Mouse (Mus musculus) heart, postnatal 0 days (tissue): ENCODE data around the gene Spta1. TPM values are rescaled to one million over a fixed set of nuclear protein-coding genes. Genes with fewer than 3 reads are reported as not detected.
A peak's percentile ranks its signal among the peaks of the same experiment; 100 is the strongest.

Experiments
- ATAC-seq: fragments of 200-750 bp; cut with Nextera tagmentation; 2 replicates; pipeline ENCODE4 v1.8.0; 2017; ENCODE audit warnings: low read depth, moderate number of reproducible peaks, moderate library complexity; ENCODE audit not compliant: insufficient read depth
- DNase-seq: peaks from one replicate; pipeline ENCODE4 v3.0.0-alpha.2; 2016; ENCODE audit warnings: low spot score
- H3K27ac ChIP-seq: fragments of 300-500 bp; sonication (generic); 2 replicates; pipeline ENCODE4 v1.5.1; 2014; ENCODE audit warnings: low read depth, mild to moderate bottlenecking
- H3K27me3 ChIP-seq: fragments of 300-500 bp; sonication (generic); 2 replicates; pipeline ENCODE4 v1.6.1; 2014; ENCODE audit warnings: low read length, mixed read lengths; ENCODE audit not compliant: control insufficient read depth, insufficient read depth
- H3K36me3 ChIP-seq: fragments of 300-500 bp; sonication (generic); replicated peaks from 2 replicates; pipeline ENCODE4 v1.6.1; 2014; ENCODE audit warnings: low read length, mixed read lengths; ENCODE audit not compliant: control insufficient read depth, insufficient read depth
- H3K4me1 ChIP-seq: fragments of 300-500 bp; sonication (generic); 2 replicates; pipeline ENCODE4 v1.6.1; 2014; ENCODE audit warnings: antibody characterized with exemption; ENCODE audit not compliant: control insufficient read depth, insufficient read depth
- H3K4me2 ChIP-seq: fragments of 300-500 bp; sonication (generic); 2 replicates; pipeline ENCODE4 v1.6.1; 2014; ENCODE audit warnings: low read depth, mild to moderate bottlenecking, low read length, moderate library complexity
- H3K4me3 ChIP-seq: fragments of 300-500 bp; sonication (generic); 2 replicates; pipeline ENCODE4 v1.5.1; 2014; ENCODE audit warnings: low read depth, low read length
- H3K9ac ChIP-seq: fragments of 300-500 bp; sonication (generic); replicated peaks from 2 replicates; pipeline ENCODE4 v1.6.1; 2014; ENCODE audit warnings: low read depth, low read length, mixed read lengths
- H3K9me3 ChIP-seq: fragments of 300-500 bp; sonication (generic); replicated peaks from 2 replicates; pipeline ENCODE4 v1.6.1; 2016; ENCODE audit warnings: low read length; ENCODE audit not compliant: control insufficient read depth
- CTCF ChIP-seq: IDR thresholded peaks from 2 replicates; pipeline ENCODE4 v1.5.1; 2016; ENCODE audit warnings: antibody characterized with exemption, control low read depth, low read depth
- EP300 ChIP-seq: IDR thresholded peaks from 2 replicates; pipeline ENCODE4 v1.6.1; 2016; ENCODE audit warnings: antibody characterized with exemption, low read depth
- WGBS: fragments of 180-500 bp; shearing (Covaris S2); extraction: QIAGEN DNeasy Blood & Tissue Kit; methylation state at CpG from one replicate; pipeline ENCODE4 v1.1.7; 2014; 5-methylcytosine and 5-hydroxymethylcytosine counted together
- polyA plus RNA-seq: library from polyadenylated mRNA; unstranded; fragments of >200 nt; fragmentation: Nextera tagmentation; extraction: Ambion mirVana; gene quantifications from 2 replicates; pipeline ENCODE4 v1.2.1, GENCODE M21; 2015
- total RNA-seq: library from RNA; depleted of rRNA; stranded (reverse); fragments of >200 nt; gene quantifications from 2 replicates; pipeline ENCODE4 v1.2.3, GENCODE M21; 2014; ENCODE audit warnings: low replicate concordance

Spta1 gene
- total and polyA plus RNA-seq, 2 experiments from 2014 or later, result 1.5 to 1.9 TPM

GRCm38 (mm10) chr1:174239916-174240315 lies 67.3 kb downstream of the Spta1 start:
- DNase-seq (peak; percentile 51), ATAC-seq (peak; percentile 66)
- Histone ChIP-seq H3K9me3 (no peaks in the 10 kb centered on the region), H3K36me3 (no peaks in the 10 kb centered on the region), H3K9ac (no peak overlapping the region), H3K4me2 (peak overlapping the region; percentile 33), H3K27ac (peak overlapping the region; percentile 83), H3K4me3 (no peak overlapping the region), H3K4me1 (no peaks in the 10 kb centered on the region), H3K27me3 (no peaks in the 10 kb centered on the region)
- no peak for TF ChIP-seq EP300
- no peak for TF ChIP-seq CTCF
- WGBS, result 25% methylated on average over 4 of the region's 4 CpGs

GRCm38 (mm10) chr1:174244621-174245020 lies 72.0 kb downstream of the Spta1 start:
- no peaks in the 10 kb centered on the region for H3K4me1 ChIP-seq
- no peaks in the 10 kb centered on the region for H3K27me3 ChIP-seq
- H3K4me3 ChIP-seq, result no peak overlapping the region
- H3K27ac ChIP-seq, result no peak overlapping the region
- DNase-seq (no peak), ATAC-seq (no peak)
- no peaks in the 10 kb centered on the region for H3K9me3 ChIP-seq
- 94% methylated on average over 2 of the region's 2 CpGs for WGBS
- H3K36me3 ChIP-seq, result peaks cover 9% of the 10 kb centered on the region; the same call in 1 of the 2 replicates
- H3K4me2 ChIP-seq, result no peak overlapping the region
- TF ChIP-seq EP300, result no peak
- TF ChIP-seq CTCF, result no peak
- no peak overlapping the region for H3K9ac ChIP-seq

- Histone ChIP-seq H3K9me3 (no peaks in the 10 kb centered on the region), H3K27ac (no peak overlapping the region), H3K36me3 (peaks cover 9% of the 10 kb centered on the region; the same call in 1 of the 2 replicates), H3K9ac (no peak overlapping the region), H3K4me2 (no peak overlapping the region), H3K4me3 (no peak overlapping the region), H3K4me1 (no peaks in the 10 kb centered on the region), H3K27me3 (no peaks in the 10 kb centered on the region)
- TF ChIP-seq CTCF (no peak), EP300 (no peak)
- DNase-seq, result no peak
- no peak for ATAC-seq
- 46% methylated on average over 1 of the region's 1 CpGs for WGBS
Measured at GRCm38 (mm10) chr1:174246080-174246479, 73.5 kb downstream of the Spta1 start.

GRCm38 (mm10) chr1:174247170-174247569 lies 74.6 kb downstream of the Spta1 start:
- H3K4me3 ChIP-seq, result no peak overlapping the region
- TF ChIP-seq EP300 (no peak), CTCF (no peak)
- no peak overlapping the region for H3K4me2 ChIP-seq
- no peaks in the 10 kb centered on the region for H3K4me1 ChIP-seq
- no peaks in the 10 kb centered on the region for H3K27me3 ChIP-seq
- ATAC-seq, result no peak
- H3K9ac ChIP-seq, result no peak overlapping the region
- peaks cover 9% of the 10 kb centered on the region; the same call in 1 of the 2 replicates for H3K36me3 ChIP-seq
- no peaks in the 10 kb centered on the region for H3K9me3 ChIP-seq
- 82% methylated on average over 6 of the region's 6 CpGs for WGBS
- no peak overlapping the region for H3K27ac ChIP-seq
- DNase-seq, result no peak

- Histone ChIP-seq H3K4me2 (no peak overlapping the region), H3K36me3 (peaks cover 9% of the 10 kb centered on the region; the same call in 1 of the 2 replicates), H3K4me1 (no peaks in the 10 kb centered on the region), H3K27me3 (no peaks in the 10 kb centered on the region), H3K9me3 (no peaks in the 10 kb centered on the region), H3K4me3 (no peak overlapping the region), H3K27ac (no peak overlapping the region), H3K9ac (no peak overlapping the region)
- TF ChIP-seq EP300, result no peak
- no peak for TF ChIP-seq CTCF
- WGBS, result 91% methylated on average over 2 of the region's 2 CpGs
- DNase-seq (no peak), ATAC-seq (no peak)
Measured at GRCm38 (mm10) chr1:174250376-174250775, 77.8 kb downstream of the Spta1 start.

GRCm38 (mm10) chr1:174251961-174252360 lies 79.4 kb downstream of the Spta1 start, which contains the start of gene Olfr419:
Gene Olfr419, minus strand, starts transcription at chr1:174252061.
- WGBS, result 73% methylated on average over 3 of the region's 3 CpGs

More at GRCm38 (mm10) chr1:174251961-174252360, 79.4 kb downstream of the Spta1 start, which contains the start of gene Olfr419:
- Histone ChIP-seq H3K36me3 (no peaks in the 10 kb centered on the region), H3K4me1 (no peaks in the 10 kb centered on the region), H3K9ac (no peak within 1 kb of the TSS), H3K4me2 (no peak within 1 kb of the TSS), H3K4me3 (no peak within 1 kb of the TSS), H3K27me3 (no peaks in the 10 kb centered on the region), H3K27ac (no peak within 1 kb of the TSS), H3K9me3 (no peaks in the 10 kb centered on the region)
- TF ChIP-seq CTCF, result no peak
- TF ChIP-seq EP300, result no peak
- DNase-seq (no peak), ATAC-seq (no peak)
